Mouse (Mus musculus): ENCODE measurements around the gene Lims1.
A peak's percentile ranks its signal among the peaks of the same experiment; 100 is the strongest.

Gene Lims1

DNA sequence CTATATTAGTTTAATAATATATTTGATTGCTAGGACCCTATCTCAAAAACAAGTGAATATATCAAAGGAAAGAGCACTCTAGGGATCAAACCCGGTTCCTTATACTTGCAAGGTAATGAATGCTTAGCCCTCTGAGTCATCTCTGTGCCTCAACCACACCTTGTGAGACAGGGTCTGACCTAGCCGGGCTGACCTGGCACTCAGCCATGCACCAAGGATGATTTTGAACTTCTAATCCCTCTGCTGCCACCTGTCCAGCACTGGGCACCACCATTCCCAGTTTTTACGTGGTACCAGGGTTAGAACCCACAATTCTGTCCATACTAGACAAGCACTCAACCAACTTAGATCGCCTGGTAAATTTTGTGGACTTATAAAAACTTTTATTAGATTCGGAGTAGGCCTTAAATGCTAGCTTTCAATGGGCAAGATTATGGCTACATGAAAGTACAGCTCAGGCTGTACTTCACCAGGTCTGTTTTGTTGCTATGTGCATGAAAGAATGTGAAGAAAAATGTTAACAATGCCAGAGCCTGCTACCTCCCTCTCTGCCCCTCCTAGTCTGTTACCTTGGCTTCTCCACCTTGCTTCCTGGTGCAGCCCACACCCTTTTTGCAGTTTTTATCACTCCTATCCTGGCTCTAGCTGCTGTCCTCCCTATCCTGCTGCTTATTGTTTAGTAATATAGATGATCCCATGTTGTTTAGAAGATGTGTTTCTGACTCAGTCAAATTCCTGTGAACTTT, 41.7 kb downstream of the Lims1 start:
- no peaks in the 10 kb centered on the region for H3K27me3 ChIP-seq (ENCODE audit: control insufficient read depth, insufficient read depth, low read length, poor library complexity, severe bottlenecking)
- H3K36me3 ChIP-seq (ENCODE audit: control insufficient read depth, insufficient read depth, low read length, poor library complexity, severe bottlenecking): no peaks in the 10 kb centered on the region
- DNase-seq (ENCODE audit: low read depth, low spot score): no peak

DNA sequence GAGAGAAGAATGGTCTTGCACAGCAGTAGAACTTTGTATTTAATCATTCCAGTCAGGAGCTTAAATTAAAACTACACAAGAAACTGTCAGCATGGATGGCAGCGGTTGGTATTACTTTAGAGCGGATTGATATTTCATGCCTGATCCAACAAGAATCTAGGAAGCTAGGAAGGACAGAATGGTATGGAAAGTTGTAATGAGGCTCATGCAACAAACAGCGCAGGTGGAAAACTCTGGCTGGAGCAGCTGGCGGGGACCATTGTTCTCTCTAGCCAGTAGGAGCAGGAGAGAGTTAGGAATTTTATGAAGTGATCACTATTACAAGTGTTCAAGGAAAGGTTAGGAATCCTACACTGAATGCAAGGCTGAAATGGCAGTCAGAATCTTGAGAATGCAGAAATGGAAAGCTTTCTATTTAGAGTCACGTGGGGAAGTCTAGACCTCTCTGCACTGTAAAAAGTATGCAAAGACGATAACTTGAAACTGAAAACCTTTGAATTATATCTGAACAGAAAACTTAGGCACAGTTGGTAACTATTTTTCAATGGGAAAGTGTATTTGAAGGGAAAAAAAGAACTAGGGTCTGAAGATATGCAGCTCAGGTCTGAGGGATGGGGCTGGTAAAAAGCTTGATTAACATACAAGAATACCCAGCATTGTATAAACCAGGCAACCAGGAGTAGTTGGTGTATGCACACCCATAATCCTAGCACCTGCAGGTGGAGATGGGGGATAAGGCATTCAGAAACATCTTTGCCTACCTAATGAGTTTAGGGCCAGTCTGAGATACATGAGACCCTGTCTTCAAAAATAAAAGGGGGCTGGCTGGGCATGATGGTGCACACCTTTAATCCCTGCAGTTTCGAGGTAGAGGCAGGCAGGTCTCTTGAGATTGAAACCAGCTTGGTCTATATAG, 45.8 kb downstream of the Lims1 start:
- H3K36me3 ChIP-seq (ENCODE audit: control insufficient read depth, insufficient read depth, low read length, poor library complexity, severe bottlenecking): no peaks in the 10 kb centered on the region
- H3K27me3 ChIP-seq (ENCODE audit: control insufficient read depth, insufficient read depth, low read length, poor library complexity, severe bottlenecking): no peaks in the 10 kb centered on the region

DNA sequence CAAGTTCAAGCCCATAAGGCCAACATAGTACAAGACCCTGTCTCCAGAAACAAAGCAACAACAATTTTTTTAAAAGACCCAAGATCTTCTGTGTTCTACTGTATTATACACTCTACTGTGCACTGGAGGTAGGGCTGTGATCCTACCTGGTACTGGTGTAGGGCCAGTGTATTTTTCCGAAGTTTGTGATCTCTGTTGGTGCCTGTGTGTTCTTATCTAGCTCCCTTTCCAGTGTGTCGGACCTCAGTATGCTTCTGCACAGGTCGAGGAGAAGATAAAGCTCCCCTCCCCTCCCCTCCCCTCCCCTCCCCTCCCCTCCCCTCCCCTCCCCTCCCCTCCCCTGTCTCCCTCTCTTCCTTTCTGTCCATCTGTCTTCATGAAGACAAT, 46.4 kb downstream of the Lims1 start:
- Histone ChIP-seq H3K36me3 (ENCODE audit: control insufficient read depth, insufficient read depth, low read length, poor library complexity, severe bottlenecking) (no peaks in the 10 kb centered on the region), H3K27me3 (ENCODE audit: control insufficient read depth, insufficient read depth, low read length, poor library complexity, severe bottlenecking) (no peaks in the 10 kb centered on the region)
- no peak for DNase-seq (ENCODE audit: low read depth, low spot score)

More for the DNA sequence above, 45.8 kb downstream of the Lims1 start:
- DNase-seq (ENCODE audit: low read depth, low spot score): no peak

GRCm38 (mm10) chr10:58370143-58370542, 46.9 kb downstream of the Lims1 start:
- Histone ChIP-seq H3K36me3 (ENCODE audit: control insufficient read depth, insufficient read depth, low read length, poor library complexity, severe bottlenecking) (no peaks in the 10 kb centered on the region), H3K27me3 (ENCODE audit: control insufficient read depth, insufficient read depth, low read length, poor library complexity, severe bottlenecking) (no peaks in the 10 kb centered on the region)
- peak; percentile 33 for DNase-seq (ENCODE audit: low read depth, low spot score)

- H3K27me3 ChIP-seq (ENCODE audit: control insufficient read depth, insufficient read depth, low read length, poor library complexity, severe bottlenecking): no peaks in the 10 kb centered on the region
- DNase-seq (ENCODE audit: low read depth, low spot score): no peak
- no peaks in the 10 kb centered on the region for H3K36me3 ChIP-seq (ENCODE audit: control insufficient read depth, insufficient read depth, low read length, poor library complexity, severe bottlenecking)
Observed at GRCm38 (mm10) chr10:58370559-58370958, 47.3 kb downstream of the Lims1 start.

- no peaks in the 10 kb centered on the region for H3K36me3 ChIP-seq (ENCODE audit: control insufficient read depth, insufficient read depth, low read length, poor library complexity, severe bottlenecking)
- no peaks in the 10 kb centered on the region for H3K27me3 ChIP-seq (ENCODE audit: control insufficient read depth, insufficient read depth, low read length, poor library complexity, severe bottlenecking)
- peak; percentile 67 for DNase-seq (ENCODE audit: low read depth, low spot score)
Observed at GRCm38 (mm10) chr10:58371279-58371842, 48.1 kb downstream of the Lims1 start.

DNA sequence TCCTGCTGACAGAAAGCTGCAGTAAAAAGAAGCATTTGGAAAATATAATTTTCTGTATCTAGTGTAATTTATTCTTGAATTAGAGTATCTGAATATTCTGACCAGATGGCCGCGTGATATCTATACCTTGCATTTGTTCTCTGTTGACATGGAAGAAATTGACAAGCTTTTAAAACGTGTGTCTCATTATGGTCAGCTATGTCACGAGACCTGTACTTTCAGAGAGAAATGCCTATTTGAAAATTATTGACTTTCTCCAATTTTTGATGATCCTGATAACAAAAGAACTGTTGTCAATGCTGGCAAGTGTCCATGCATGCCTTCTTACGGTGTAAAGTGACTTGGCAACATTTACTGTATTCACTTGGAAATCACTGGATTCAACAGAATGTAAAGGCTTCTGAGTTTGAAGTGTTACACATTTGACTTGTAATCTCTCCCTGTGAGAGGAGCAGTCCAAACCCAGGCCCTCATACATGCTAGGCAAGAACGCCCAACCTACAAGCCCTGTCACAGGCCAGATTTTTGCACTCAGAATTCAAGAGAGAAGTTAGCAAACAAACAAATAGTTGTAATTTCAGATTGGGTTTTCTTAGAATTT, 49.3 kb downstream of the Lims1 start:
- H3K27me3 ChIP-seq (ENCODE audit: control insufficient read depth, insufficient read depth, low read length, poor library complexity, severe bottlenecking): no peaks in the 10 kb centered on the region
- no peaks in the 10 kb centered on the region for H3K36me3 ChIP-seq (ENCODE audit: control insufficient read depth, insufficient read depth, low read length, poor library complexity, severe bottlenecking)
- no peak for DNase-seq (ENCODE audit: low read depth, low spot score)

DNA sequence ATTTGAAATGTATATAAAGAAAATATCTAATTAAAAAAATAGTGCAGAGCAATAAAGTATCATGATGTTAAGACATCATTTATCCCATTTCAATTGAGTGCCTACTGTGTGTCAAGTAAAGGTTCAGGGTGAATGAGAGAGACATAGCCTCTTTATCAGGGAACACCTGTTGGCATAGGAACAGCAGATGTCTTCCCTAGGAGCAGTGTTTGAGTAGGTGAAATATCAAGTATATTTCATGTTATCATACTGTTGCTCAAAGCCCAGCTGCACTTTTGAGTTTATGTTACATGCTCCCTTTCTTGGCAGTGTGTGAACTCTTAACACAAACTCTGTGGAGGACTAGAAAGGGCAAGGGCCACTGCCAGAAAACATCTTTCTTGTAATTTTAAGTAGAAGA, 50.6 kb downstream of the Lims1 start:
- Histone ChIP-seq H3K27me3 (ENCODE audit: control insufficient read depth, insufficient read depth, low read length, poor library complexity, severe bottlenecking) (no peaks in the 10 kb centered on the region), H3K36me3 (ENCODE audit: control insufficient read depth, insufficient read depth, low read length, poor library complexity, severe bottlenecking) (no peaks in the 10 kb centered on the region)
- DNase-seq (ENCODE audit: low read depth, low spot score): no peak

DNA sequence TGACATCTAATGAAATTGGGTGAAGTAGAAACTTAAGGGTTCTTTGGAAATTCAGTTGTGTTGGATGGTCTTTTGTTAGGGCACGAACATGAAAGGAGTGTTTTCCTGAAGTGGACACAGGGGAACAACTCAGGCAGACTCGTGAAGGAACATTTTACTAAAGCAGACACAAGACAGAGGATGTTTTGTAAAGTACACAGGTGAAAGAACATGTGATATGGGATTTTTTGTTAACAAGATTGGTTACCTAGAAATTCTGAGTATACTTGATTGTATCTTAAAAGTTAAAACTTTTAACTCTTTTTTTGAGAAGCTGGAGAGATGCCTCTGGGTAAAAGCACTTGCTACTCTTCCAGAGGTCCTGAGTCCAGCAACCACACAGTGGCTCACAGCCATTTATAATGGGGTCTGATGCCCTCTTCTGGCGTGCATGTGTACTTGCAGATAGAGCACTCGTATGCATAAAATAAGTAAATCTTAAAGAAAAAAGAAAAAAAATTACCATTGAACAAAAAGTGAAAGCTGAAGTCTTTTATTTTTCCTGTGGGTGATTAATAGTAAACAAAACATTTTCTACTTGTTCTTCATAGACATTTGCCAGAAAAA, 54.4 kb downstream of the Lims1 start:
- Histone ChIP-seq H3K27me3 (ENCODE audit: control insufficient read depth, insufficient read depth, low read length, poor library complexity, severe bottlenecking) (no peaks in the 10 kb centered on the region), H3K36me3 (ENCODE audit: control insufficient read depth, insufficient read depth, low read length, poor library complexity, severe bottlenecking) (no peaks in the 10 kb centered on the region)
- DNase-seq (ENCODE audit: low read depth, low spot score): peak; percentile 78

GRCm38 (mm10) chr10:58378380-58378779, 55.1 kb downstream of the Lims1 start:
- no peaks in the 10 kb centered on the region for H3K36me3 ChIP-seq (ENCODE audit: control insufficient read depth, insufficient read depth, low read length, poor library complexity, severe bottlenecking)
- H3K27me3 ChIP-seq (ENCODE audit: control insufficient read depth, insufficient read depth, low read length, poor library complexity, severe bottlenecking): no peaks in the 10 kb centered on the region
- DNase-seq (ENCODE audit: low read depth, low spot score): no peak

DNA sequence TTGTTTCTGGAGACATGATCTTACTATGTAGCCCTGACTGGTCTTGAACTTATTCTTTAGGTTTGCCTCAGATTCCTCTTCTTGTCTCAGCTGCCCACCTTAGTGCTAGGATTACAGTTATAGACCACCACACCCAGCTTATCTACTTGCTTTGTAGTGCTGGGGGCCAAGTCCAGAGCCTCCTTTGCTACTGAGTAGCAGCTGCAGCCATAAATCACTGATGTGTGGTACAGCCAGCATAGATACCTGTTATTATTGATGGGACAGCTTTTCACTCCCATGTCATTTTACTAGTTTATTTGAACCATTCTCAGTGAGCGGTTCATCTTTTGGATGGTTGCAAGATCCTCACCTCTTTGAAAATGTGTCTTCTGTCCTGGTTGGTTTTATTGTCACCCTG, 56.4 kb downstream of the Lims1 start:
- DNase-seq (ENCODE audit: low read depth, low spot score): no peak
- Histone ChIP-seq H3K27me3 (ENCODE audit: control insufficient read depth, insufficient read depth, low read length, poor library complexity, severe bottlenecking) (no peaks in the 10 kb centered on the region), H3K36me3 (ENCODE audit: control insufficient read depth, insufficient read depth, low read length, poor library complexity, severe bottlenecking) (no peaks in the 10 kb centered on the region)

DNA sequence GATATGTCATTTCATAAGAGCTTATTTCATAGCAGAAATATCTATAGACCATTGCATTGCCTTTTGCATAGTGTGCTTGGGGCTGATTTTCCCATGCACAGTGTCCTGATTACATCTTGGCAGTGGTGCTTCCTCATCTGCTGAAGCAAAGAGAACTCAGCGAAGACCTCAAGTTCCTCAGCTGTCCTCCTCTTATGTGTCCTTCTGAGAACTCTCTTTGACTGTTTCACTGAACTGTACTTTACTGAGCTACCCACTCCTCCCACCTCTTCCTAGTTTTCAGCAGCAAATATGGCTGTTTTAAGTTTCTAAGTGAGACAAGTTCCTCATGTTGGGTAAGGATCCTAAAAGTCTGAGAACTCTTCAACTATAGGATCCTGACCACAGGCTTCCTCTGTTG, 58.6 kb downstream of the Lims1 start:
- Histone ChIP-seq H3K27me3 (ENCODE audit: control insufficient read depth, insufficient read depth, low read length, poor library complexity, severe bottlenecking) (no peaks in the 10 kb centered on the region), H3K36me3 (ENCODE audit: control insufficient read depth, insufficient read depth, low read length, poor library complexity, severe bottlenecking) (no peaks in the 10 kb centered on the region)
- DNase-seq (ENCODE audit: low read depth, low spot score): peak; percentile 39

DNA sequence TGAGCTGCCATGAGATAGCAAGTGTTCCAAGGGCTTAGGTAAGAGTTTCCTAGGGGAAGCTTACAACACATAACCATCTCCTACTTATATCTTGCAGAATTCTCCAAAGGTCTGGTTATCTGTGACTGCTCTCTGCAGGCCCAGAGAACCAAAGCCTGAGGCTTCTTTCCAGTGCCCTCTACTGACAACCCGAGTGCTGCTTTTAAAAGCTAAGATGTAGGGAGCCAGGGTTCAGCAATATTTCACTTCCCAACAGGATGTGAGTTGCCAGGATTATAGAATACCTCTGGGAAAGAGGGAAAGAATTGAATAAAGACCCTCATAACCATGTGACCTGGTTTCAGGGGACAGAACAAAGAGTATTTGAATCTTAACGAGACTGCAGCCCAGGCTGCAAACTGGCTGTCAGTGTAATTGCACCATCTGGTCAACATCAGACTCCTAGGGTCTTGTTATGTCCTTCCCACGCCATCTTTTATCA, 59.4 kb downstream of the Lims1 start:
- Histone ChIP-seq H3K36me3 (ENCODE audit: control insufficient read depth, insufficient read depth, low read length, poor library complexity, severe bottlenecking) (no peaks in the 10 kb centered on the region), H3K27me3 (ENCODE audit: control insufficient read depth, insufficient read depth, low read length, poor library complexity, severe bottlenecking) (no peaks in the 10 kb centered on the region)
- DNase-seq (ENCODE audit: low read depth, low spot score): no peak

DNA sequence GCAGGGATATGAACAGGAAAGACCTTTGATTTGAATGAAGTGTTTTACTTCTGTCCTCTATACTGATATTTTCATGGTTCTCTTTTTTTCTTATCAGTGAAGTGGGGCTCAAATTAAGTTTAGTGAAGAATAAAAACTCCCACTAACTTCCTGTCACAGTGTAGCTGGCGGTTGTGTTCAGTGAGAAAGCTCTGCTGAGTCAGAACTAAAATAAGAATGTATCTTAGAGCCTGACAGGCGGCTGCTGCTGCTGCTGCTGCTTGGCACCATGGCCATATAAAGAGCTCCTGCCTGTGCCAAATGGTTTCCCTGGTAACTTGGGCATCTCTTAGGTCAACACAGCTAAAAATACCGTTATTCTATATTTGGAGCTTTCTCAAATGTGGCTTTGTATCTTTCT, 60.0 kb downstream of the Lims1 start:
- H3K36me3 ChIP-seq (ENCODE audit: control insufficient read depth, insufficient read depth, low read length, poor library complexity, severe bottlenecking): no peaks in the 10 kb centered on the region
- DNase-seq (ENCODE audit: low read depth, low spot score): peak; percentile 53
- no peaks in the 10 kb centered on the region for H3K27me3 ChIP-seq (ENCODE audit: control insufficient read depth, insufficient read depth, low read length, poor library complexity, severe bottlenecking)
